Mouse (Mus musculus): ENCODE measurements around the gene 4833420G17Rik. TPM values are rescaled to one million over a fixed set of nuclear protein-coding genes. Genes with fewer than 3 reads are reported as not detected.
"Not testable (repeated sequence)": the region's sequence is repeated elsewhere in the genome, so short reads cannot be mapped to it uniquely, and the experiment has no call there.

Gene 4833420G17Rik
- polyA plus RNA-seq, 1 experiment: 80.9 TPM

DNA sequence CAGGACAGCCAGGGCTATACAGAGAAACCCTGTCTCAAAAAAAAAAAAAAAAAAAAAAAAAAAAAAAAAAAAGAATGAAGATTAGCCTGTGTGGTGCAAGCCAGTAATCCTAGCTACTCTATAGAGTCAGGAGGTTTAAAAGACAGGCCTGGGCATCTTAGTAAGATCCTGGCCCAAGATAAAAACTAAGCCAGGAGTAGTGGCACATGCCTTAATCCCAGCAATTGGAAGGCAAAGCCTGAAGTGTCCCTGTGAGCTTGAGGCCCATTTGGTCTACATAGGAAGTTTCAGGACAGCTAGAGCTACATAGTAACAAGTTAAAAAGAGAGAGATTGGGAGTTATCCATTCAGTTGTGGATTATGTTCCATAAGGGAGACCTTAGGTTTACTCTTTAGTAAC is 7.5 kb upstream of the 4833420G17Rik start:
- no peak overlapping the region for H3K27ac ChIP-seq (ENCODE audit: insufficient read depth, low read length)
- H3K27me3 ChIP-seq (ENCODE audit: control insufficient read depth, insufficient read depth, low read length): no peaks in the 10 kb centered on the region
- TF ChIP-seq CTCF (IDR thresholded peaks at IDR 0.05; ENCODE audit: borderline replicate concordance, insufficient read depth, low read depth, low read length): no peak
- no peak for TF ChIP-seq POLR2A (IDR thresholded peaks at IDR 0.05; ENCODE audit: borderline replicate concordance, insufficient read depth, low read length)
- H3K4me1 ChIP-seq (ENCODE audit: control insufficient read depth, insufficient read depth, low read length): no peaks in the 10 kb centered on the region
- DNase-seq: no peak
- H3K4me3 ChIP-seq (replicated peaks; ENCODE audit: insufficient read depth, low read depth, low read length): no peak overlapping the region

DNA sequence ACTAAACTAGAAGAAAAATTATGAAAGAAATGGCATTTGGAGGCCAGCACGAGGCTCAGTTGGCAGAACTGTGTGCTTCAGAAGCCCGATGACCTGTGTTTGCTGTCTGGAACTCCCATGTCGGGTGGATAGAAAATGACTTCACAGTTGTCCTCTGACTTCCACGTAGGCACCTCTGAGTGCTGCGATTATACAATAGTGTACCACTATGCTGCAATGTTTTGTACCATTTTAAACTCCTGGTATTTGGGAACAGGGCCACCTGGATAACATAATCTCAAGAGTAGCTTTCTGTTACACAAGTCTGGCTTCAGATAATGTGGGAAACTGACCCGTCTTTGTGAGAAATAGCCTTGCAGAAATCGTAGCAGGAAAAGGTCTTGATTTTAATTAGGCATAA is 6.2 kb upstream of the 4833420G17Rik start:
- 87% methylated on average over 7 of the region's 7 CpGs for WGBS
- Histone ChIP-seq H3K4me1 (ENCODE audit: control insufficient read depth, insufficient read depth, low read length) (no peaks in the 10 kb centered on the region), H3K27ac (ENCODE audit: insufficient read depth, low read length) (no peak overlapping the region), H3K4me3 (replicated peaks; ENCODE audit: insufficient read depth, low read depth, low read length) (no peak overlapping the region), H3K27me3 (ENCODE audit: control insufficient read depth, insufficient read depth, low read length) (no peaks in the 10 kb centered on the region)
- no peak for TF ChIP-seq CTCF (IDR thresholded peaks at IDR 0.05; ENCODE audit: borderline replicate concordance, insufficient read depth, low read depth, low read length)
- TF ChIP-seq POLR2A (IDR thresholded peaks at IDR 0.05; ENCODE audit: borderline replicate concordance, insufficient read depth, low read length): no peak
- no peak for DNase-seq

DNA sequence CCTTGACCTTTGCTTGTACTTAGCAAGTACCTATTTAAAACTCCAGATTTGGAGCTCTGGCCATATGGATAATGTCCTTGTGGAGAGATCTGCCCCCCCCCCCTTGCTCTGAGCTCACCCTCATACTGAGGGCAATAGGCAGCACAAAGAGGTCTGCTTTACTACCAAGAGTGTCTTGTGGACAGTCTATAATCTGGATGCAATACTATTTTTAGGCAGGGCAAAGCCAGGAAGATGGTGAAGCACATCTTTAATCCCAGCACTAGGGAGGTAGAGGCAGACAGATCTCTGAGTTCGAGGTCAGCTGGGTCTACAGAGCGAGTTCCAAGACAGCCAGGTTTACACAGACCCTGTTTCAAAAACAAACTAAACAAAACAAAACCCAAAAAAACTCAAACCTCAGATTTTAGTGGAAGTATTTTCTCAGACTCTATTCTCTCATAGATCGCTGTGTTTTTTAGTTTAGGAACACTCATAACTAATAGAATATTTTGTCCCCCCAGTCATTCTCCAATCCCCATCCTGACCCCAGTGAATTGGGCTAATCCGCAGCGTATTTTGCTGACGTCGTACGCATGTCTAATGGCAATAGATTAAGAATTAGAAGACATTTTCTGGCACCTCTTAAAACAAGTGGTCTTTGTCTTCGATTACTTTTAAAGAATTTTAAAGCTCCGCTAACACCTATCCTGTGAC is 520 bp upstream of the 4833420G17Rik start:
- 4% methylated on average over 10 of the region's 10 CpGs for WGBS
- no peak for DNase-seq
- peak overlapping the region; percentile 13; the same call in 1 of the 2 replicates for H3K27ac ChIP-seq (ENCODE audit: insufficient read depth, low read length)
- TF ChIP-seq POLR2A (IDR thresholded peaks at IDR 0.05; ENCODE audit: borderline replicate concordance, insufficient read depth, low read length) (no peak), CTCF (IDR thresholded peaks at IDR 0.05; ENCODE audit: borderline replicate concordance, insufficient read depth, low read depth, low read length) (no peak)
- H3K27me3 ChIP-seq (ENCODE audit: control insufficient read depth, insufficient read depth, low read length): no peaks in the 10 kb centered on the region
- peak overlapping the region; percentile 94 for H3K4me3 ChIP-seq (replicated peaks; ENCODE audit: insufficient read depth, low read depth, low read length)
- H3K4me1 ChIP-seq (ENCODE audit: control insufficient read depth, insufficient read depth, low read length): peaks cover 3% of the 10 kb centered on the region

DNA sequence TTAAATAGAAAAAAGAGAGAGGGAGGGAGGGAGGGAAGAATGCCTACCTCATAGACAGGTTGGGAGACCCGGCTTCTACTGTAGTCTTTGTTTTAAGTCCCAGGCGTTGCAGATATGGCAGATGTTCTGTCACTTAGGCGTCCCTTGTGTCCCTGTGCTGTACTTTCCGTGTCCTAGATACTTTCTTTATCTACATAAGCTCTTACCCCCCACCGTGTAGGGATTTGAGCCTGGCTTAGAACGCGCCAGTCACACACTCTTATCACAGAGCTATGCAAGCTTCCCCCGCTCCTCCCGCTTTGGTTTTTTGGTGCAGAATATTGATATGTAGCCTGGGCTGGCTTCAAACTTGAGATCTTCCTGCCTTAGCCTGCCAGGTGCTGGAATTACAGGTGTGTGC is 14.1 kb downstream of the 4833420G17Rik start:
- H3K27ac ChIP-seq (ENCODE audit: insufficient read depth, low read length): no peak overlapping the region
- no peaks in the 10 kb centered on the region for H3K4me1 ChIP-seq (ENCODE audit: control insufficient read depth, insufficient read depth, low read length)
- no peak for TF ChIP-seq POLR2A (IDR thresholded peaks at IDR 0.05; ENCODE audit: borderline replicate concordance, insufficient read depth, low read length)
- TF ChIP-seq CTCF (IDR thresholded peaks at IDR 0.05; ENCODE audit: borderline replicate concordance, insufficient read depth, low read depth, low read length): no peak
- no peak overlapping the region for H3K4me3 ChIP-seq (replicated peaks; ENCODE audit: insufficient read depth, low read depth, low read length)
- WGBS: 86% methylated on average over 9 of the region's 9 CpGs
- H3K27me3 ChIP-seq (ENCODE audit: control insufficient read depth, insufficient read depth, low read length): no peaks in the 10 kb centered on the region
- DNase-seq: no peak

DNA sequence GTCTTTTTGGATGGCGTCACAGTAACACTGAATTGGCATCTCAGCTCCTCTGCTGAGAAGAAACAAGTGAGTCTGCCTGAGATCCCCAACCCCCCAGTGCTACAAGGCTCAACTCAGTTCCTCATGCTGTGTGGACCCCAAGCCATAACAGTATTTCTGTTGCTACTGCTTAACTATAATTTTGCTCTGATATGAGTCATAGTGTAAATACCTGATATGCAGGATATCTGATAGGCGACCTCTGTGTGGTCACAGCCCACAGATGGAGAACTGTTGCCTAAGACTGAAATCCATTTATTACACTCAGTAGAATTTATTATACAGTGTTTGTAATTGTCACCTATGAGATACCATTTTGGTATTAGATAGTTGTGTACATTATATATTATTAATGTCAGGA is 15.2 kb downstream of the 4833420G17Rik start:
- TF ChIP-seq CTCF (IDR thresholded peaks at IDR 0.05; ENCODE audit: borderline replicate concordance, insufficient read depth, low read depth, low read length): no peak
- Histone ChIP-seq H3K4me3 (replicated peaks; ENCODE audit: insufficient read depth, low read depth, low read length) (no peak overlapping the region), H3K27me3 (ENCODE audit: control insufficient read depth, insufficient read depth, low read length) (no peaks in the 10 kb centered on the region), H3K4me1 (ENCODE audit: control insufficient read depth, insufficient read depth, low read length) (no peaks in the 10 kb centered on the region), H3K27ac (ENCODE audit: insufficient read depth, low read length) (no peak overlapping the region)
- WGBS: 94% methylated on average over 2 of the region's 2 CpGs
- no peak for DNase-seq

DNA sequence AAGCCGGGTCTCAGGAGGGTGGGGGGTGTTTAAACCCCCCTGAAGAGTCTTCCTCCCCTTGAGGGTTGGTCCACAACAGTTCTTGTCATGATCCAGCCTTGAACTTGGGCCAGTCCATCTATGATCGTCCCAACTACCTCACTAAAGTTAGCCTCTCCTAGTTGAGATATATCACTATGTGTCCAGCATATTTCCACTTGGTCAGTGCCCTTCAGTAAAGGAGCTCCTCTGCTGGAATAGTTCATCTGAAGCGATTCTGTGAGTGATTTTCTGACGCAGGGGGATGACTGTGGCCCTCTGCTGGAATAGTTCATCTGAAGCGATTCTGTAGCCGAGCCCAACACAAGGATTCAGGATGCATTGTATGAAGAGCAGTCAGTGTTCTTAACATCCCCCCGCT is 24.8 kb downstream of the 4833420G17Rik start:
- 43% methylated on average over 7 of the region's 7 CpGs for WGBS
- Histone ChIP-seq H3K27me3 (ENCODE audit: control insufficient read depth, insufficient read depth, low read length) (no peaks in the 10 kb centered on the region), H3K27ac (ENCODE audit: insufficient read depth, low read length) (no peak overlapping the region), H3K4me1 (ENCODE audit: control insufficient read depth, insufficient read depth, low read length) (no peaks in the 10 kb centered on the region), H3K4me3 (replicated peaks; ENCODE audit: insufficient read depth, low read depth, low read length) (peak overlapping the region; percentile 95)
- peak in 1 of 2 experiments; percentile 23 for DNase-seq
- TF ChIP-seq POLR2A (IDR thresholded peaks at IDR 0.05; ENCODE audit: borderline replicate concordance, insufficient read depth, low read length) (no peak), CTCF (IDR thresholded peaks at IDR 0.05; ENCODE audit: borderline replicate concordance, insufficient read depth, low read depth, low read length) (no peak)

DNA sequence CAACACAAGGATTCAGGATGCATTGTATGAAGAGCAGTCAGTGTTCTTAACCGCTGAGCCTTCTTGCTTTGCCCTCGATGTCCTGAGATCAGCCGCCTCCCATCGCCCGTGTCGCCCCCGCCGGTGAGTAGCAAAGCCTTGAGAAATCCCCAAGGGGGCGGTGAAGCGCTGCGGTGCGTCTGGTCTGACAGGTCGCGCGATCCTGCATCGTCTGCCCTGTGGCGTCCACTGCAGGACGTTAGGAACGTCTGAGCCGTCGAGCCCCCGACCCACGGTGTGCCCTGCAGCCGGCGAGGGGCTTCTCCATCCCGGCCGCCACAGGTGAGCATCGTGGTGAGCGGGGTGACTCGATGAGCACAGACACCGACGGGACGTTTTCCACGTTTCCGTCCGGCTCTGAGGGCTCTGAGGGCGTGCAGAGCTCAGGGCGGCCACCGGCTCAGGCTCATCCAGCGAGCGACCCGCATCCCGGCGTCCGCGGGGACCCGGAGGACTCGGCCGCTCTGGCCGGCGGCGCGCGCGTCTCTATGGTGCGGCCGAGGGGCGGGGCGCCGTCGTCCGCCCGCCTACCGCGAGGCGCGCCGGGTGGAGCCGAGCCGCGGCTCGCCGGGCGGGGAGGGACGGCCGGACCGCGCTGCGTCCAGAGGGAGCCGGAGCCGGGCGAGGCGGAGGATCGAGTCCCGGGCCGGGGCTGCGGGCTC is 25.5 kb downstream of the 4833420G17Rik start, which contains the start of the genes Tmem267 and 3110070M22Rik:
Gene Tmem267 (plus strand): TSS at position 160 of the 701 bp plus-strand sequence.
Gene 3110070M22Rik (minus strand): TSS at position 504 of the 701 bp plus-strand sequence.
- Histone ChIP-seq H3K27me3 (ENCODE audit: control insufficient read depth, insufficient read depth, low read length) (no peaks in the 10 kb centered on the region), H3K4me3 (replicated peaks; ENCODE audit: insufficient read depth, low read depth, low read length) (peak within 1 kb of the TSS; percentile 95), H3K27ac (ENCODE audit: insufficient read depth, low read length) (peak within 1 kb of the TSS; percentile 87), H3K4me1 (ENCODE audit: control insufficient read depth, insufficient read depth, low read length) (no peaks in the 10 kb centered on the region)
- DNase-seq: peak; percentile 83 to 88
- 72% methylated on average over 87 of the region's 87 CpGs for WGBS
- TF ChIP-seq POLR2A (IDR thresholded peaks at IDR 0.05; ENCODE audit: borderline replicate concordance, insufficient read depth, low read length) (peak; percentile 72), CTCF (IDR thresholded peaks at IDR 0.05; ENCODE audit: borderline replicate concordance, insufficient read depth, low read depth, low read length) (peak; percentile 15; the same call in 1 of the 2 replicates)

DNA sequence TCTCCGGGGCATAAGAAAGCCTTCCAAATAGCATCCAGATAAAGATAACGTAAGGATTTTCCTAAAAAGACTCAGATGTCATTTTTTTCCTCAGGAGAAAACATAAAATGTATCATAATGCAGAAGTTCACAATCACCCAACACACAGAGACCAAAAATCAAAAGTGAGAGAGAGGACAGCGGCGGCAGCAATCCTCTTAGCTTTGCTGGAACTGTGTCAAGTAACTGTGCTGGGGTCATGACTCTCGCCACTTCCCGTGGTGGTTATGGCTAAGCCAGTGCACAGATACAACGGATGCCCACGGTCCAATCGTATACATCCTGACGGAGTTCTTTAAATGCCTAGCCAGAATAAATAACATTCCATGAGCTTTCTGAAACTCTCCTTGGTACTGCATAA is 29.5 kb downstream of the 4833420G17Rik start:
- 89% methylated on average over 10 of the region's 10 CpGs for WGBS
- H3K4me3 ChIP-seq (replicated peaks; ENCODE audit: insufficient read depth, low read depth, low read length); H3K27ac ChIP-seq (ENCODE audit: insufficient read depth, low read length); H3K27me3 ChIP-seq (ENCODE audit: control insufficient read depth, insufficient read depth, low read length); H3K4me1 ChIP-seq (ENCODE audit: control insufficient read depth, insufficient read depth, low read length); DNase-seq: not testable (repeated sequence)

DNA sequence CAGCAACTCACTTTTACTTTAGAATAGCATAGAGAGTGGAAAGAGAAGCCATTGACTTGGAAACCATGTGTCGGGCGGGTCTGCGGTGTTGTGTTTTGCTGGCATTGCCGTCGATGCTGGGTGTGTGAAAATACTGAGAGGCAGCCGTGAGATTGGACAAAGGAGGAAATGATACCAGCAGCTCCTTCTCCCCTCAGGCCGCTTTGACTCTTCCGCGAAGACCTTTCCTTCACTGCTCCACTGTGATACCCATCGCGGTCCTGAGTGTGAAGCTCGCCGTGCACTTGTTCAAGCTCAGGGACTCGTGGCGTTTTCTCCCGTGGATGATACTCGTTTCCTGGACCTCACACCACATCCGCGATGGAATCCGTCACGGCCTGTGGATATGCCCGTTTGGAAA is 32.4 kb downstream of the 4833420G17Rik start:
- not testable (repeated sequence) for H3K4me3 ChIP-seq (replicated peaks; ENCODE audit: insufficient read depth, low read depth, low read length); H3K4me1 ChIP-seq (ENCODE audit: control insufficient read depth, insufficient read depth, low read length); DNase-seq; H3K27me3 ChIP-seq (ENCODE audit: control insufficient read depth, insufficient read depth, low read length); H3K27ac ChIP-seq (ENCODE audit: insufficient read depth, low read length)
- 95% methylated on average over 13 of the region's 22 CpGs for WGBS
